Mouse (Mus musculus) bone marrow, adult 2 months (tissue): ENCODE measurements around the gene Krt8.

Experiments
- CTCF ChIP-seq: fragments of 200-500 bp; IDR thresholded peaks from 2 replicates; pipeline ENCODE4 v1.5.1; 2011; ENCODE audit warnings: low read length, control low read depth; ENCODE audit not compliant: control insufficient read depth, insufficient read depth
- POLR2A ChIP-seq: fragments of 200-500 bp; IDR thresholded peaks from 2 replicates; pipeline ENCODE4 v1.6.1; 2011; ENCODE audit warnings: low read depth, mild to moderate bottlenecking, control low read depth, low read length, borderline replicate concordance; ENCODE audit not compliant: control insufficient read depth

DNA sequence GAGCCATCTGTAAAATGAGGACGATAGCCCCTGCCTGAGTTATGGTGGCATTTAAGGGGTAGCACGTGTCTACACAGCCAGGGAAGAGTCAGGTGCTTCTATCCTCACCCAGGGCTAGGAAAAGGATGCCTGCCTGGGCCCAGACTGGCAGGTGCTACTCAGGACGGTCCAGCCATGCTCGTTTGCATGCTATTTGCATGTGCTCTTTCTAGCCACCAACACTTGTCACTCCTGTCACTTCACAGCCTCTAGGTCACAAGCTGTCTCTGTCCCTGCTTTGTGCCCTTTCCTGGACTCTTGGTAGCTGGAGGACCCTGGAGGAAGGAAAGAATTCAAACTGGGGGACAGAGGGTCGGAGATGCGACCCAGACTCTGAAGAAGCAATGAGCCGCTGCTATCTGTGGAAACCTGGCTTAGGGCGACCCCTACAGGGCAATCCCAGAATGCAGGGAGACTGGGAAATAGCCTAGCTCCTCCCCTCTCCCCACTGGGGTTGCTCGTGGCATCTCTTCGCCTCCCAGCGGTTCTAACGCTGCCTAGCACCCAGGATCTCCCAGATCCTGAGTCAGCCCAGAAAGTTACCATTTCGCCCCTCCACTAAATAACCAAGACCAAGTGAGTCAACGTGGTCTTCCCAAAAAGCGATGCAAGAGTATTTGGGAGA is 30.7 kb downstream of the Krt8 start:
- TF ChIP-seq CTCF, result peak; percentile 85
- no peak for TF ChIP-seq POLR2A
